Mouse (Mus musculus) lung, adult 2 months (tissue): Measurements from ENCODE around the gene Lrrc31. TPM values are rescaled to one million over a fixed set of nuclear protein-coding genes. Genes with fewer than 3 reads are reported as not detected.
"Not testable (repeated sequence)": the region's sequence is repeated elsewhere in the genome, so short reads cannot be mapped to it uniquely, and the experiment has no call there.

Source experiments
- DNase-seq: peaks from one replicate; pipeline ENCODE4 v3.0.0; 2022
- H3K4me1 ChIP-seq: fragments of 200-500 bp; 2 replicates; pipeline ENCODE4 v1.6.1; 2011; ENCODE audit warnings: low read length; ENCODE audit not compliant: control insufficient read depth, insufficient read depth
- H3K4me3 ChIP-seq: fragments of 200-500 bp; replicated peaks from 2 replicates; pipeline ENCODE3; 2011; ENCODE audit warnings: low read depth, mild to moderate bottlenecking, control low read depth, low read length; ENCODE audit errors: extremely low read depth
- CTCF ChIP-seq: fragments of 200-500 bp; IDR thresholded peaks from 2 replicates; pipeline ENCODE4 v1.5.1; 2011; ENCODE audit warnings: mild to moderate bottlenecking, low read length, control low read depth; ENCODE audit not compliant: insufficient read depth
- POLR2A ChIP-seq: fragments of 200-500 bp; IDR thresholded peaks from 2 replicates; pipeline ENCODE4 v1.6.1; 2011; ENCODE audit warnings: low read depth, mild to moderate bottlenecking, control low read depth, low read length, borderline replicate concordance; ENCODE audit errors: extremely low read depth
- WGBS: fragments of 180-500 bp; shearing (Covaris S2); methylation state at CpG from one replicate; pipeline ENCODE4 v1.1.7; 2018; 5-methylcytosine and 5-hydroxymethylcytosine counted together
- polyA plus RNA-seq: library from polyadenylated mRNA; depleted of rRNA; stranded (reverse); fragments of >200 nt; gene quantifications from 2 replicates; pipeline ENCODE4 v1.2.3, GENCODE M21; 2012; rRNA removed

Gene Lrrc31
- polyA plus RNA-seq = 0.35 and 0.78 TPM in 2 replicates

DNA sequence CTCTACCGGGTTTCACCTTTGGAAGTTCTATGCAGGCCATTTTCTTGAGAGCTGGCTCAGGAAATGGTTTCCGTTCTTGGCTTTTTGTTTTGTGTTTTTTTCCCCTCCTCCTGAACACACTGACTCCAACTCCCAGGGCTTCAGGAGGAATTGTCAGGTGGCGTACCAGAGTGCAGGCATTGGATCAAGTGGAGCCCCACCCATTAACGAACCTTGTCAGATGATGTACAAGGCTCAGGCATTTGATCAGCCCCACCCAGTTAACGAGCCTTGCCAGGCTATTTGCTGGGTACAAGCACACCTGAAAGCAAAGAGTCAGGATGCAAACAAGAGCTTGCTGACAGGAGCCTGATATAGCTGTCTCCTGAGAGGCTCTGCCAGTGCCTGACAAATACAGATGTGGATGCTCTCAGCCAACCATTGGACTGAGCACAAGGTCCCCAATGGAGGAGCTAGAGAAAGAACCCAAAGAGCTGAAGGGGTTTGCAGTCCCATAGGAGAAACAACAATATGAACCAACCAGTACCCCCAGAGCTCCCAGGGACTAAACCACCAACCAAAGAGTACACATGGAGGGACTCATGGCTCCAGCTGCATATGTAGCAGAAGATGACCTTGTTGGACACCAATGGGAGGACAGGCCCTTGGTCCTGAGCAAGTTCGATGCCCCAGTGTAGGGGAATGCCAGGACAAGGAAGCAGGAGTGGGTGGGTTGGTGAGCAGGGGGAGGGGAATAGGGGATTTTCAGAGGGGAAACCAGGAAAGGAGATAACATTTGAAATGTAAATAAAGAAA is at the start of gene Lrrc31:
Gene Lrrc31, minus strand, starts transcription at position 133 of the 795 bp plus-strand sequence.
- 65% methylated on average over 6 of the region's 6 CpGs for WGBS
- not testable (repeated sequence) for DNase-seq, H3K4me1 ChIP-seq, H3K4me3 ChIP-seq

DNA sequence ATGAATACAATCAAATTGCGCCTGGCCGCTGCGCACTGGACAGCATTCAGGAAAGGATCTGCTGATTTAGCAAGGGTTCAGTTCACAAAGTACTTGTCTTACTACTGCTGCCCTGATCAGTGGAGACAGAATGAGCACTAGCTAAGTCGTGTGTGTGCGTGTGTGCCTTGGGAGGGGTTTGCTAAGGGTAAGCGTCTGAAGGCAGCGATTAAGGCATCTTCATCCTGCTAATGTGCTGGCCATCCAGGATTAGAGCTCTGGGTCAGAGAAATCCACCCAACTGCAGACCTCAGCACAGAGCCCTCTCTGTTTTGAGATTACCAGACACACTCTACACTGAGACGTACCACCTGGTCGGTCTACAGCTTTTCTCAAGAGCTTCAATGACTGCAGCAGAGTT is 48.7 kb upstream of the Lrrc31 start:
- 81% methylated on average over 9 of the region's 9 CpGs for WGBS
- H3K4me1 ChIP-seq = no peaks in the 10 kb centered on the region
- no peak for TF ChIP-seq POLR2A
- no peak for TF ChIP-seq CTCF
- no peak overlapping the region for H3K4me3 ChIP-seq
- no peak for DNase-seq

DNA sequence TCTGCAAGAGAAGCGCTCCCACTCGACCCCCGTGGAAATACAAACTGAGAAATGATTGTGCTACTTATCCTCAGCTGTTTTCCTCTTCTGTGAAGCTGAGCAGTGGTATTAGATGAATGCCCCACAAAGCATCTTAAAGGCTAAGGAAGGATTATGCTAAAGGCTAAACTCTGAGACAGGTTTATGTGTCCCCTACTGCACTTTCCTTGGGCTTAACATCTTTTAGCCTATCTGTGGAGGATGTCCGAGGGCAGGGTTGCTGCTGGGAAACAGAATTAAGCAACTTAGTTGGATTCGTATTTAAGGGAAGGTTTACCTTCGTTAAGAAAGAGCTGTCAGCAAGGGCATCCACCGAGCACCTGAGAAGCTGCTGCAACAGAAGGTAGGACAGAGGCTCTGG is 46.4 kb upstream of the Lrrc31 start, which contains the start of gene Samd7:
Gene Samd7, plus strand, starts transcription at position 288 of the 400 bp plus-strand sequence.
- no peak for DNase-seq
- H3K4me3 ChIP-seq = no peak within 1 kb of the TSS
- no peaks in the 10 kb centered on the region for H3K4me1 ChIP-seq
- whole genome bisulfite sequencing = 81% methylated on average over 7 of the region's 7 CpGs
- TF ChIP-seq CTCF (no peak), POLR2A (no peak)

GRCm38 (mm10) chr3:30742891-30743290 is 43.2 kb upstream of the Lrrc31 start:
- DNase-seq = no peak
- no peaks in the 10 kb centered on the region for H3K4me1 ChIP-seq
- TF ChIP-seq CTCF = no peak
- TF ChIP-seq POLR2A = no peak
- 86% methylated on average over 7 of the region's 7 CpGs for WGBS
- H3K4me3 ChIP-seq = no peak overlapping the region

- WGBS = 70% methylated on average over 6 of the region's 6 CpGs
- DNase-seq = no peak
- TF ChIP-seq CTCF (no peak), POLR2A (no peak)
Observed at GRCm38 (mm10) chr3:30741306-30741705, 41.7 kb upstream of the Lrrc31 start.

DNA sequence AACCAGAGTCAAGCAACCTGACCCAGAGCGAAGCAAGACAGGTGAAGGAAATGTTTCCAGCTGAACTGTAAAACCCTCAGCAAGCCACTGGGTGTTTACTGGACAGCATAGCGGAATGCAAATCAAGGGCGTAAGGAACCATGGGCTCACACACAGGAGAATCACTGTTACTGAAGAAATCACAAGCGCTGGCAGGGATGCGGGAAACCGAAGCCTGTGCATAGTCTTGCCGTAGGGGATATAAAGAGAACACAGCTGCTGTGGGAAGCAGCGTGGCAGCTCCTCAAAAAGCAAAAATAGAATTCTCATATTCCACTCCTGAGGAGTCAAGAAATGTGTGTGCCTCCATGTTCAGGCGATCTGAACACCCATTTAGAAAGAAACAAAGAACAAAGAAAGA is 37.2 kb upstream of the Lrrc31 start:
- WGBS = 77% methylated on average over 9 of the region's 9 CpGs
- Histone ChIP-seq H3K4me3 (no peak overlapping the region), H3K4me1 (no peaks in the 10 kb centered on the region)
- no peak for TF ChIP-seq CTCF
- no peak for TF ChIP-seq POLR2A
- no peak for DNase-seq

More at GRCm38 (mm10) chr3:30741306-30741705, 41.7 kb upstream of the Lrrc31 start:
- Histone ChIP-seq H3K4me3 (no peak overlapping the region), H3K4me1 (no peaks in the 10 kb centered on the region)

GRCm38 (mm10) chr3:30729046-30729445 is 29.4 kb upstream of the Lrrc31 start:
- no peaks in the 10 kb centered on the region for H3K4me1 ChIP-seq
- DNase-seq = no peak
- H3K4me3 ChIP-seq = no peak overlapping the region
- TF ChIP-seq POLR2A (no peak), CTCF (no peak)
- 85% methylated on average over 5 of the region's 5 CpGs for WGBS

- Histone ChIP-seq H3K4me3 (no peak overlapping the region), H3K4me1 (no peaks in the 10 kb centered on the region)
- DNase-seq = no peak
- 74% methylated on average over 4 of the region's 4 CpGs for WGBS
- TF ChIP-seq POLR2A (no peak), CTCF (no peak)
Observed at GRCm38 (mm10) chr3:30727209-30727608, 27.6 kb upstream of the Lrrc31 start.

GRCm38 (mm10) chr3:30725514-30725913 is 25.9 kb upstream of the Lrrc31 start:
- Histone ChIP-seq H3K4me1 (no peaks in the 10 kb centered on the region), H3K4me3 (no peak overlapping the region)
- no peak for DNase-seq
- 78% methylated on average over 7 of the region's 7 CpGs for whole genome bisulfite sequencing
- no peak for TF ChIP-seq CTCF
- no peak for TF ChIP-seq POLR2A

- Histone ChIP-seq H3K4me3 (no peak overlapping the region), H3K4me1 (no peaks in the 10 kb centered on the region)
- no peak for DNase-seq
- TF ChIP-seq CTCF = no peak
- TF ChIP-seq POLR2A = no peak
- WGBS = 75% methylated on average over 10 of the region's 10 CpGs
Observed at GRCm38 (mm10) chr3:30724848-30725465, 25.3 kb upstream of the Lrrc31 start.
